Mouse (Mus musculus) megakaryocyte, embryonic 14.5 days (primary cell): Measurements from ENCODE around the gene Hs3st4.

Source experiments
- FLI1 ChIP-seq: IDR thresholded peaks from 2 replicates; pipeline ENCODE4 v1.6.1; 2012; ENCODE audit warnings: low read length, inconsistent platforms, mixed read lengths
- GATA1 ChIP-seq: IDR thresholded peaks from 3 replicates; pipeline ENCODE4 v1.6.1; 2012; ENCODE audit warnings: mixed read lengths, low read length, inconsistent platforms, borderline replicate concordance

- TF ChIP-seq GATA1 (no peak), FLI1 (no peak)
These were observed 375.4 kb downstream of the Hs3st4 start for GRCm38 (mm10) chr7:124358068-124358467.
